Mouse (Mus musculus) CH12.LX (cell line): ENCODE data around the gene BC030870. TPM values are rescaled to one million over a fixed set of nuclear protein-coding genes. Genes with fewer than 3 reads are reported as not detected.

Experiments
- DNase-seq: peaks from one replicate; pipeline ENCODE4 v3.0.0-alpha.2; 2013; ENCODE audit errors: extremely low read depth
- H3K27ac ChIP-seq: 2 replicates; pipeline ENCODE4 v1.5.1; 2012; ENCODE audit warnings: low read depth, mild to moderate bottlenecking, control low read depth, moderate library complexity; ENCODE audit not compliant: insufficient read depth
- H3K27me3 ChIP-seq: replicated peaks from 2 replicates; pipeline ENCODE3; 2012; ENCODE audit warnings: inconsistent platforms
- H3K36me3 ChIP-seq, 2 experiments: replicated peaks in 1 of 2; 2 replicates each; pipeline versions ENCODE3 to v1.6.1; 2012; ENCODE audit warnings: inconsistent platforms in 1 of 2, low read length in 1 of 2, mild to moderate bottlenecking in 1 of 2, mixed read lengths in 1 of 2, moderate library complexity in 1 of 2; ENCODE audit not compliant: control insufficient read depth in 1 of 2, insufficient read depth in 1 of 2
- H3K4me1 ChIP-seq, 2 experiments: 2 replicates each; pipeline ENCODE4 v1.6.1; 2012; ENCODE audit warnings: inconsistent platforms in 1 of 2, moderate library complexity in 1 of 2; ENCODE audit not compliant: insufficient read depth in 2 of 2, control insufficient read depth in 1 of 2
- H3K4me2 ChIP-seq: 2 replicates; pipeline ENCODE4 v1.6.1; 2012; ENCODE audit warnings: low read depth, mild to moderate bottlenecking, control low read depth; ENCODE audit not compliant: poor library complexity, insufficient read depth, severe bottlenecking
- H3K4me3 ChIP-seq, 3 experiments: fragments of 150-350 bp in 1 of 3; sonication (generic) in 1 of 3; replicated peaks in 1 of 3; 2 replicates each; pipeline versions ENCODE3 to v1.5.1; 2011 to 2012; ENCODE audit warnings: low read depth in 2 of 3, low read length in 2 of 3, mild to moderate bottlenecking in 2 of 3, moderate library complexity in 2 of 3, control low read depth in 1 of 3, improper control_type of control experiment in 1 of 3, inconsistent platforms in 1 of 3, mixed read lengths in 1 of 3; ENCODE audit not compliant: poor library complexity in 1 of 3
- H3K79me2 ChIP-seq: replicated peaks from 2 replicates; pipeline ENCODE4 v1.6.1; 2012; ENCODE audit warnings: mild to moderate bottlenecking, moderate library complexity; ENCODE audit not compliant: control insufficient read depth, poor library complexity, insufficient read depth, severe bottlenecking; ENCODE audit errors: extremely low read depth
- H3K9ac ChIP-seq: 2 replicates; pipeline ENCODE4 v1.6.1; 2012; ENCODE audit warnings: low read depth, mild to moderate bottlenecking, control low read depth, moderate library complexity; ENCODE audit not compliant: insufficient read depth
- H3K9me3 ChIP-seq: replicated peaks from 2 replicates; pipeline ENCODE3; 2012; ENCODE audit warnings: low read length, inconsistent platforms, mixed read lengths
- BHLHE40 ChIP-seq: IDR thresholded peaks from 2 replicates; pipeline ENCODE4 v1.6.1; 2011; ENCODE audit warnings: mild to moderate bottlenecking, low read depth, low read length, improper control_type of control experiment
- CTCF ChIP-seq, 2 experiments: IDR thresholded peaks in 1 of 2; conservative IDR thresholded peaks in 1 of 2; 2 replicates each; pipeline ENCODE4 v1.5.1; 2011 to 2012; ENCODE audit warnings: low read depth in 2 of 2, low read length in 2 of 2, improper control_type of control experiment in 1 of 2, inconsistent platforms in 1 of 2, mild to moderate bottlenecking in 1 of 2, moderate library complexity in 1 of 2
- E2F4 ChIP-seq: IDR thresholded peaks from 2 replicates; pipeline ENCODE4 v1.6.1; 2011; ENCODE audit warnings: low read depth, low read length, improper control_type of control experiment; ENCODE audit not compliant: insufficient replicate concordance
- ETS1 ChIP-seq: conservative IDR thresholded peaks from 2 replicates; pipeline ENCODE4 v1.6.1; 2012; ENCODE audit warnings: low read depth, mild to moderate bottlenecking, inconsistent platforms, low read length, improper control_type of control experiment, moderate library complexity
- IRF4 ChIP-seq: IDR thresholded peaks from 2 replicates; pipeline ENCODE4 v1.6.1; 2014; ENCODE audit warnings: low read depth, mild to moderate bottlenecking, inconsistent platforms, low read length, improper control_type of control experiment
- JUND ChIP-seq: conservative IDR thresholded peaks from 2 replicates; pipeline ENCODE4 v1.6.1; 2011; ENCODE audit warnings: low read depth, low read length, improper control_type of control experiment
- KAT2A ChIP-seq: IDR thresholded peaks from 2 replicates; pipeline ENCODE4 v1.6.1; 2012; ENCODE audit warnings: low read length, improper control_type of control experiment, inconsistent platforms; ENCODE audit not compliant: insufficient replicate concordance
- MAFK ChIP-seq: IDR thresholded peaks from 2 replicates; pipeline ENCODE4 v1.6.1; 2011; ENCODE audit warnings: low read length, improper control_type of control experiment; ENCODE audit not compliant: insufficient replicate concordance
- MAX ChIP-seq: IDR thresholded peaks from 2 replicates; pipeline ENCODE4 v1.6.1; 2011; ENCODE audit warnings: low read length, improper control_type of control experiment
- MAZ ChIP-seq: IDR thresholded peaks from 2 replicates; pipeline ENCODE4 v1.6.1; 2012; ENCODE audit warnings: low read depth, mild to moderate bottlenecking, inconsistent platforms, low read length, improper control_type of control experiment, moderate library complexity
- MEF2A ChIP-seq: IDR thresholded peaks from 2 replicates; pipeline ENCODE4 v1.6.1; 2014; ENCODE audit warnings: low read depth, mild to moderate bottlenecking, inconsistent platforms, low read length, improper control_type of control experiment, borderline replicate concordance
- MYC ChIP-seq: IDR thresholded peaks from 2 replicates; pipeline ENCODE4 v1.6.1; 2011; ENCODE audit warnings: low read depth, mild to moderate bottlenecking, improper control_type of control experiment, low read length
- NELFE ChIP-seq: IDR thresholded peaks from 2 replicates; pipeline ENCODE4 v1.6.1; 2011; ENCODE audit warnings: low read depth, low read length, improper control_type of control experiment
- NRF1 ChIP-seq: IDR thresholded peaks from 2 replicates; pipeline ENCODE4 v1.6.1; 2014; ENCODE audit warnings: low read depth, mild to moderate bottlenecking, inconsistent platforms, low read length, improper control_type of control experiment, moderate library complexity
- USF1 ChIP-seq: IDR thresholded peaks from 2 replicates; pipeline ENCODE4 v1.6.1; 2014; ENCODE audit warnings: low read depth, mild to moderate bottlenecking, inconsistent platforms, low read length, improper control_type of control experiment
- USF2 ChIP-seq: conservative IDR thresholded peaks from 2 replicates; pipeline ENCODE4 v1.6.1; 2011; ENCODE audit warnings: low read depth, low read length, improper control_type of control experiment
- ZKSCAN1 ChIP-seq: IDR thresholded peaks from 2 replicates; pipeline ENCODE4 v1.6.1; 2012; ENCODE audit warnings: low read depth, inconsistent platforms, low read length, improper control_type of control experiment, borderline replicate concordance
- dilution Hi-C: fragments of 300-500 bp; cut with MboI; formaldehyde crosslinking; loops from 2 replicates; pipeline ENCODE4 v1.14.3; 2020; ENCODE audit warnings: low sequenced_read_pairs; ENCODE audit not compliant: extremely low pct_unique_long_range_greater_than_20kb, extremely low pct_ligation_motif_present
- in situ Hi-C: fragments of 300-500 bp; cut with MboI; formaldehyde crosslinking; loops from 3 replicates; pipeline ENCODE4 v1.14.3; 2019; ENCODE audit warnings: low sequenced_read_pairs, low pct_ligation_motif_present, low pct_unique_long_range_greater_than_20kb, mixed read lengths
- polyA plus RNA-seq: library from polyadenylated mRNA; unstranded; fragments of >175 nt; gene quantifications from 2 replicates; pipeline ENCODE4 v1.2.1, GENCODE M21; 2012; ENCODE audit warnings: low read depth; ENCODE audit not compliant: insufficient read length
- total RNA-seq, 2 experiments: library from RNA; depleted of rRNA; stranded (reverse); fragments of 300-350 nt in 1 of 2; fragments of >200 nt in 1 of 2; gene quantifications; 2 replicates each; pipeline ENCODE4 v1.2.3; 2012 to 2014

The BC030870 gene
- total and polyA plus RNA-seq, 3 experiments: not detected

GRCm38 (mm10) chr8:65064071-65064470, 65.3 kb downstream of the BC030870 start:
- in situ Hi-C loops: no loop called here
- Histone ChIP-seq H3K4me3 (no peak overlapping the region), H3K9me3 (no peaks in the 10 kb centered on the region), H3K9ac (no peak overlapping the region), H3K27me3 (no peaks in the 10 kb centered on the region), H3K36me3 (no peaks in the 10 kb centered on the region), H3K4me2 (no peak overlapping the region), H3K4me1 (peaks cover 0 to 8% of the 10 kb centered on the region in 2 experiments; a peak in 1 of 4 replicates), H3K79me2 (no peaks in the 10 kb centered on the region), H3K27ac (no peak overlapping the region)
- dilution Hi-C loops: no loop called here
- no peak for DNase-seq
- TF ChIP-seq MYC: no peak
- no peak for TF ChIP-seq CTCF (conservative IDR thresholded peaks at IDR 0.05 in 1 of 2, IDR thresholded peaks at IDR 0.05 in 1 of 2; ENCODE audit: low read depth in 2 of 2, low read length in 2 of 2)
- no peak for TF ChIP-seq ZKSCAN1
- TF ChIP-seq KAT2A: no peak
- TF ChIP-seq IRF4: no peak

- in situ Hi-C loops (no loop called here), dilution Hi-C loops (no loop called here)
- no peaks in the 10 kb centered on the region for H3K79me2 ChIP-seq
- no peaks in the 10 kb centered on the region for H3K36me3 ChIP-seq
- no peak for DNase-seq
- no peak overlapping the region for H3K4me3 ChIP-seq
- H3K9me3 ChIP-seq: no peaks in the 10 kb centered on the region
- TF ChIP-seq MAZ: no peak
- TF ChIP-seq MAFK: no peak
- no peak for TF ChIP-seq USF1
- no peak for TF ChIP-seq NRF1
- TF ChIP-seq JUND: no peak
- TF ChIP-seq BHLHE40: no peak
- no peak for TF ChIP-seq USF2
- no peak for TF ChIP-seq CTCF (conservative IDR thresholded peaks at IDR 0.05 in 1 of 2, IDR thresholded peaks at IDR 0.05 in 1 of 2; ENCODE audit: low read depth in 2 of 2, low read length in 2 of 2)
- no peak for TF ChIP-seq ETS1
- TF ChIP-seq NELFE: no peak
- no peak for TF ChIP-seq MEF2A
- TF ChIP-seq IRF4: no peak
- TF ChIP-seq MAX: no peak
- TF ChIP-seq E2F4: no peak
- H3K9ac ChIP-seq: no peak overlapping the region
- no peaks in the 10 kb centered on the region; a peak in 1 of 4 replicates for H3K4me1 ChIP-seq
- H3K27ac ChIP-seq: no peak overlapping the region
- no peaks in the 10 kb centered on the region for H3K27me3 ChIP-seq
- H3K4me2 ChIP-seq: no peak overlapping the region
Observed at GRCm38 (mm10) chr8:65062195-65062594, 67.2 kb downstream of the BC030870 start.
